Comparison of ENCODE assay signal across 8 mouse cellular contexts in genomic region chr2:10276194-10276593, GRCm38 (mm10).
A peak's percentile ranks its signal among the peaks of the same experiment; 100 is the strongest.
DNase-seq lines count a peak whose midpoint lies in the region; ATAC-seq and TF ChIP-seq lines count a peak whose summit lies in the region.

No protein-coding gene starts in this region.

- no peaks in the 10 kb centered on the region for H3K79me2 ChIP-seq in heart, adult 2 months (replicated peaks; ENCODE audit: control insufficient read depth, insufficient read depth, low read length)

- no peak for TF ChIP-seq EP300 in heart, adult 2 months (IDR thresholded peaks at IDR 0.05; ENCODE audit: insufficient read depth, low read depth, low read length)

- peaks cover 5% of the 10 kb centered on the region; the same call in 1 of the 2 replicates for H3K4me1 ChIP-seq in embryonic facial prominence, embryonic 12.5 days
- H3K4me1 ChIP-seq in heart, adult 2 months (ENCODE audit: control insufficient read depth, insufficient read depth, low read length) = 0 out of 2 replicates have a peak, but pooled peaks cover 1% of the 10 kb centered on the region
- H3K4me1 ChIP-seq in midbrain, embryonic 14.5 days (ENCODE audit: control insufficient read depth, insufficient read depth, low read length) = peaks cover 8% of the 10 kb centered on the region

- TF ChIP-seq CTCF in heart, adult 2 months (IDR thresholded peaks at IDR 0.05) = no peak

- H3K36me3 ChIP-seq in embryonic facial prominence, embryonic 12.5 days = no peaks in the 10 kb centered on the region
- no peaks in the 10 kb centered on the region for H3K36me3 ChIP-seq in heart, adult 2 months (ENCODE audit: control insufficient read depth, insufficient read depth, low read length)
- H3K36me3 ChIP-seq in midbrain, embryonic 14.5 days (ENCODE audit: control insufficient read depth, insufficient read depth, low read length) = no peaks in the 10 kb centered on the region

- ATAC-seq in embryonic facial prominence, embryonic 12.5 days (ENCODE audit: insufficient number of reproducible peaks, insufficient read depth, low FRiP score, low TSS enrichment) = peak; percentile 91
- peak; percentile 80 for ATAC-seq in midbrain, embryonic 14.5 days (ENCODE audit: low FRiP score, low TSS enrichment)

- no peak overlapping the region for H3K27ac ChIP-seq in embryonic facial prominence, embryonic 12.5 days
- H3K27ac ChIP-seq in heart, adult 2 months = no peak overlapping the region; the same call in 1 of the 2 replicates
- no peak overlapping the region for H3K27ac ChIP-seq in midbrain, embryonic 14.5 days (replicated peaks; ENCODE audit: low read depth, low read length)

- intact Hi-C loops in heart, adult 2 months (cut with DNase I) = no loop called here
- intact Hi-C loops in left cerebral cortex, postnatal 4 days (cut with DNase I) = no loop called here

- 34% methylated on average over 2 of the region's 2 CpGs for WGBS in embryonic facial prominence, embryonic 12.5 days
- WGBS in heart, adult 2 months = 34% methylated on average over 2 of the region's 2 CpGs
- 40% methylated on average over 2 of the region's 2 CpGs for WGBS in midbrain, embryonic 14.5 days

- DNase-seq in R1 (ENCODE audit: low read depth, low spot score) = peak; percentile 82
- DNase-seq in heart, adult 2 months = peak; percentile 55 to 76
- peak; percentile 33 to 45 for DNase-seq in kidney, adult 8-10 months
- DNase-seq in left cerebral cortex, postnatal 4 days = peak; percentile 35
- DNase-seq in midbrain, embryonic 14.5 days = peak; percentile 90
- DNase-seq in telencephalon, adult 2 months (ENCODE audit: low read depth, low spot score) = peak; percentile 79
- DNase-seq in thymus, postnatal 10 days (ENCODE audit: low spot score in 2 of 2) = no peak

- no peak overlapping the region for H3K4me3 ChIP-seq in embryonic facial prominence, embryonic 12.5 days
- no peak overlapping the region for H3K4me3 ChIP-seq in heart, adult 2 months
- H3K4me3 ChIP-seq in midbrain, embryonic 14.5 days (replicated peaks; ENCODE audit: low read depth, low read length) = no peak overlapping the region

- no peaks in the 10 kb centered on the region for H3K9me3 ChIP-seq in embryonic facial prominence, embryonic 12.5 days
- no peaks in the 10 kb centered on the region for H3K9me3 ChIP-seq in midbrain, embryonic 14.5 days (ENCODE audit: control insufficient read depth, low read length)

- no peak overlapping the region for H3K4me2 ChIP-seq in embryonic facial prominence, embryonic 12.5 days (replicated peaks)
- H3K4me2 ChIP-seq in midbrain, embryonic 14.5 days (ENCODE audit: low read length) = no peak overlapping the region

- H3K27me3 ChIP-seq in embryonic facial prominence, embryonic 12.5 days = no peaks in the 10 kb centered on the region
- H3K27me3 ChIP-seq in heart, adult 2 months (ENCODE audit: control insufficient read depth, insufficient read depth, low read length) = no peaks in the 10 kb centered on the region
- H3K27me3 ChIP-seq in midbrain, embryonic 14.5 days (ENCODE audit: control insufficient read depth, insufficient read depth, low read length) = no peaks in the 10 kb centered on the region

- no peak for TF ChIP-seq POLR2A in heart, adult 2 months (IDR thresholded peaks at IDR 0.05; ENCODE audit: insufficient read depth, low read depth, low read length)

- H3K9ac ChIP-seq in embryonic facial prominence, embryonic 12.5 days = no peak overlapping the region
- H3K9ac ChIP-seq in heart, adult 2 months (ENCODE audit: low read depth, low read length) = no peak overlapping the region
- no peak overlapping the region for H3K9ac ChIP-seq in midbrain, embryonic 14.5 days (replicated peaks; ENCODE audit: low read length)

Comparison
In these comparisons a context has a peak if more than half of its experiments do, and no peak if none do; other contexts are left out.
1. DNase-seq: peak in R1 (single experiment), heart, adult 2 months (2 of 2), kidney, adult 8-10 months (2 of 2), left cerebral cortex, postnatal 4 days (single experiment), midbrain, embryonic 14.5 days (single experiment) and telencephalon, adult 2 months (single experiment); none in thymus, postnatal 10 days (0 of 2).